Mouse (Mus musculus) spleen, postnatal 4 days (tissue): ENCODE measurements around the gene 2510009E07Rik.
"Not testable (repeated sequence)": the region's sequence is repeated elsewhere in the genome, so short reads cannot be mapped to it uniquely, and the experiment has no call there.

Source experiments
- DNase-seq, 2 experiments: peaks; one replicate each; pipeline ENCODE4 v3.0.0; 2022; ENCODE audit warnings: low spot score in 2 of 2

Gene 2510009E07Rik

GRCm38 (mm10) chr16:21676791-21677190 lies 17.7 kb downstream of the 2510009E07Rik start:
- no peak for DNase-seq

- not testable (repeated sequence) for DNase-seq
Observed at GRCm38 (mm10) chr16:21673651-21674050, 20.8 kb downstream of the 2510009E07Rik start.

GRCm38 (mm10) chr16:21673046-21673445 lies 21.4 kb downstream of the 2510009E07Rik start:
- not testable (repeated sequence) for DNase-seq

- DNase-seq, result no peak
Observed at GRCm38 (mm10) chr16:21671878-21672277, 22.6 kb downstream of the 2510009E07Rik start.

- DNase-seq, result no peak
Observed at GRCm38 (mm10) chr16:21665423-21665986, 29.0 kb downstream of the 2510009E07Rik start.

GRCm38 (mm10) chr16:21664633-21665363 lies 29.7 kb downstream of the 2510009E07Rik start:
- DNase-seq, result no peak

- no peak for DNase-seq
Observed at GRCm38 (mm10) chr16:21655961-21656360, 38.5 kb downstream of the 2510009E07Rik start.

GRCm38 (mm10) chr16:21655291-21655690 lies 39.2 kb downstream of the 2510009E07Rik start:
- DNase-seq, result no peak

GRCm38 (mm10) chr16:21654384-21654783 lies 40.1 kb downstream of the 2510009E07Rik start:
- no peak for DNase-seq

- DNase-seq, result no peak
Observed at GRCm38 (mm10) chr16:21653151-21653550, 41.3 kb downstream of the 2510009E07Rik start.

- no peak for DNase-seq
Observed at GRCm38 (mm10) chr16:21651161-21651560, 43.3 kb downstream of the 2510009E07Rik start.

- no peak for DNase-seq
Observed at GRCm38 (mm10) chr16:21650289-21650688, 44.2 kb downstream of the 2510009E07Rik start.

GRCm38 (mm10) chr16:21648800-21649199 lies 45.7 kb downstream of the 2510009E07Rik start:
- DNase-seq, result no peak

GRCm38 (mm10) chr16:21646496-21646895 lies 48.0 kb downstream of the 2510009E07Rik start:
- DNase-seq, result no peak

- DNase-seq, result no peak
Observed at GRCm38 (mm10) chr16:21645915-21646314, 48.5 kb downstream of the 2510009E07Rik start.

GRCm38 (mm10) chr16:21644574-21644973 lies 49.9 kb downstream of the 2510009E07Rik start:
- DNase-seq, result no peak

GRCm38 (mm10) chr16:21644066-21644561 lies 50.4 kb downstream of the 2510009E07Rik start:
- no peak for DNase-seq

- DNase-seq, result no peak
Observed at GRCm38 (mm10) chr16:21643621-21644041, 50.8 kb downstream of the 2510009E07Rik start.

GRCm38 (mm10) chr16:21642906-21643305 lies 51.6 kb downstream of the 2510009E07Rik start:
- no peak for DNase-seq

GRCm38 (mm10) chr16:21641944-21642343 lies 52.5 kb downstream of the 2510009E07Rik start:
- DNase-seq, result no peak

- no peak for DNase-seq
Observed at GRCm38 (mm10) chr16:21640766-21641499, 53.5 kb downstream of the 2510009E07Rik start.

GRCm38 (mm10) chr16:21637201-21637819 lies 57.2 kb downstream of the 2510009E07Rik start:
- DNase-seq, result no peak
